Mouse (Mus musculus) gastrocnemius, postnatal 4 days (tissue): ENCODE results near the gene Neu4. TPM values are rescaled to one million over a fixed set of nuclear protein-coding genes. Genes with fewer than 3 reads are reported as not detected.
"Not testable (repeated sequence)": the region's sequence is repeated elsewhere in the genome, so short reads cannot be mapped to it uniquely, and the experiment has no call there.

Experiments
- DNase-seq, 2 experiments: peaks; one replicate each; pipeline ENCODE4 v3.0.0; 2021 to 2022; ENCODE audit warnings: low spot score in 2 of 2, mixed read lengths in 2 of 2
- long read RNA-seq, 2 experiments: library from polyadenylated mRNA; stranded (forward); transcript quantifications; one replicate each; pipeline ENCODE4 v2.0.0; 2021
- total RNA-seq, 2 experiments: library from RNA; stranded (reverse); gene quantifications; 2 replicates each; pipeline ENCODE4 v1.2.3; 2021

Neu4 gene
- total RNA-seq, result not detected
- long read RNA-seq, experiment 1, result 0 reads
- long read RNA-seq, experiment 2, result 0 reads

DNA sequence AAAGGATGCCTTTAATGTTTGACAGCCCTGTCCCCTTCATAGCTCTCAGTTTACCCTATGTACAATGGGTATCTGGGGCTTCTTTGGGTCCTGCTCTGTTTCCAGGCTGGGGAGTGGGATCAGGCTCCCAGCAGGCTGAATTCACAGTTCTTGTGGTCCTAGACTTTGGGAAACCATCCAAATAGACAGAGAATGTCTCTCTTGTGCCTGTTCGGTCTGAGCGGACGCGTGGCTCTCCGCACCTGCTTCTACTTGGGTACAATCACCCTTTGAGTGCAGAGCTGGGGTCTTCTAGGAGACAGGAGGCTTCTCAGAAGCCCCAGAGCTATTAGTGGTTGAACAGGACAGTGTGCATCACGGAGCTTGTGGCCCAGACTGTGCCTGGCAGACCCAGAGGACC, at the start of gene Neu4:
TSS of gene Neu4 (plus strand) at position 301 of the 400 bp plus-strand sequence.
- DNase-seq, result no peak

DNA sequence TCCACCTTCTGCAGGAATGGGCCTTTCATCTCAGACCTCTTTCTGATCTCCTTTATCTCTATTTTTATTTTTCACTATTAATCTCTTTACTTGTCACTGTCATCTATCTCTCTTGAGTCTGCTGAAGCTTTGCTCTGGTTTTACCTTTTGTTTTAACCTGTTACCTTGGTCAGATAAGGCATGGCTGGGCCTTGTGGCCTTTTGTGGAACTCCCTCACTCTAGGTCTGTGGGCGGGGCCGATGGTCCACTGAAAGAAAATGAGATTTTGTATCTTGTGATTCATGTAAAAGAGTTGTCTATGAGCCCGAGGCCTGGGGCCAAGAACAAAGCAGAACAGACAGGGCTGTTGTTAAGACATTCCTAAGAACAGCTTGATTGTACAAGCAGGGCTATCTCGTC, 49.5 kb upstream of the Neu4 start:
- not testable (repeated sequence) for DNase-seq

DNA sequence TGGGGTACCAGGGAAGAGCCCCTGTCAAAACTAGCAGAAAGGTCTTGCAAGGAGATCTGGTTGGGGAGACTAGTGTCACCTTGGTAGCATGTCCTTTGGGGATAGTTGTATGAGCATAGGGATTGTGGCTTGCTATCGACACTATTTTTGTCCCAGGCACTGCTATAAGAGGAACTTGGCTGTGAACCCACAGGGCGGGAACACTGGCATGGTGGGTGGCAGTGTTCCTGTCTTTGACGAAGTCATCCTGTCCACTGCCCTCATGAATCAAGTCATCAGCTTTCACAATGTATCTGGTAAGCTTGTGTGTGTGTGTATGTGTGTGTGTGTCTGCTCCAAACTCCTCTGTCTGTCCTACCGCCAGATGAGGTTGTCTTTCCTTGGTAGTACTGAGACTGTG, 44.5 kb upstream of the Neu4 start:
- DNase-seq, result not testable (repeated sequence)

DNA sequence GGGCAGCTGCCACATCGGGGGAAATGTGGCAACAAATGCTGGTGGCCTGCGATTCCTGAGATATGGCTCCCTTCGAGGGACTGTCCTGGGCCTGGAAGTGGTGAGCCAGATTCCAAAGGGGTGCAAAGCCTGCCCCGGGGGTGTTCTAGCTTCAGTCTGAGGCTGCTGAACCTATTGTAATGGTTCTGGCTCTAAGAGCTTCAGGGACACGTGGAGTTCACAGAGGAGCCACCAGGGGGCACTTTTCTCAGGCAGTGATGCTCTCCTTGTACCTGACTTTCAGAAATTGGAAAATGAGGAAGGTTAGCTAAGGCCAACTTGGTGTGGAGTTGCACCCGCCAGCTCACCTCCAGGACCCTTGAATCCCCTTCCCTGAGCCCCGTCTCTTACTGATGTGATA, 42.0 kb upstream of the Neu4 start:
- DNase-seq, result not testable (repeated sequence)

DNA sequence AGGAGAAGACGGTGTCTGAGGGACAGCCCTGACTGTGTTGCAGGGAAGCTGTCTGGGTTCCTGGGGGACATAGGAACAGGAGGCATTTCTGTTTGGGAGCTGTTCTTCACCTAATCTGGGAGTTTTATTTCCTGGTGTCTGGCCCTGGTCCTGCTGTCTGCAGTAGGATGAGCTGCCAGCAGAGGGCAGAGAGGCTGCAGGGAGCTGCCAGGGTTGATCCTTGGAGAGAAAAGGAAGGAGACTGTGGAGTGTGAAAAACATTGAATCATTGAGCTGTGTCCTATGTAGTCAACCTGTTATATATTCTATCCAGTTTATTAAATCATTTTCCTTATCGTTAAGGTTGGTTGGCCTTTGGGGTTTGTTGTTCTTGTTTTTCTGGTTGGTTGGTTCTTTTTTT, 39.3 kb upstream of the Neu4 start:
- not testable (repeated sequence) for DNase-seq

DNA sequence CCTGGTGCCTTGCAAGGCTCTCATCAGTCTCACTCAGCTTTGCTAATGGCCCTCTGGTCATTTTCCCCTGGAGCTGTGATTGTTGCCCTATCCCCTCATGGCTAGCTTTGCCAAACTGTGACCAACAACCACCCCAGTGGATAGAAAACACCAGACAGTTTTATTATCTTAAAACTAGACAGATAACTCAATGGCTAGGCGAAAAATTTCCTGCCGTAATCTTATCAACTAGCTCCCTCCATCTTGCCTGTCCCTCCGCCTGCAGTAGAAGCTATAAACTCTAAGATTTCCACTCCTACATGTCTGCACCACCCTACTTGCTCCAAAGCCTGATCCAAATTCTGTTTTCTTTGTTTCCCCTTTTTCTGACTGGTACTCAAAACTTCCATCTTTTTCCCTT, 34.1 kb upstream of the Neu4 start:
- no peak for DNase-seq

DNA sequence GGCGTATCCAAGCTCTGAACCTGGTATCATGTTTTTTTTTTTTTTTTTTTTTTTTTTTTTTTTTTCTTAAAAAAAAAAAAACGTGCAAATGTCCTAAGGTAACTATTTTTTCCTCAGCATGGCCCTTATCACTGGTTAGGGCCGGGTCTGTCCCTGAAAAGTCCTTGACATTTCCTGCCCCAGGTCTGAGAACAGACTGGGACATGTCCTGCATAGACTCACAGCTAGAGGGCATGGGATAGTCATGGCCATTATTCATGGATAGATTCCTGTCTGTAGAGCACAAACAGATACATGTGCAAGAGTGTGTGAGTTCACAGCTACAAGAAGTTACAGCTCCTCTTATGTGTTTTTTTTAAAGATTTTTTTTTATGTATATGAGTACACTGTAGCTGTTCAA, 31.5 kb upstream of the Neu4 start:
- DNase-seq, result no peak

DNA sequence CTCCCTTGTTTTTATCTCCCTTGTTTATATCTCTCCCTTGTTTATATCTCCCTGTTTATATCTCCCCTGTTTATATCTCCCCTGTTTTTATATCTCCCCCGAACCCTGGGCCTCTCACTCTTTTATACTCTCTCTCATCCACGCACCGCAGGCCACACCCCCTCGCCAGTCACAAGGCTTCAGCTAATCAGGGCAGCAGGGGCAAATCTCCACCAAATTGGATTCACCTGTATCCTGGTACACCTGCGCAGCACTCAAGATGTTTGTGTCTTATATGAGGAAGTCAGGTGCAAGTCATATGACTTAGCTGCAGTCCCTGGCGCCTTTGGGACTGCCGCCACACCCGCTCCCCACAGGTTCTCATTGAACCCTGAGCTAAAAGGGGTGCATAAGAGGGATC, 30.0 kb upstream of the Neu4 start, which contains the start of gene Gal3st2c:
TSS of gene Gal3st2c (plus strand) at position 301 of the 400 bp plus-strand sequence.
- not testable (repeated sequence) for DNase-seq

DNA sequence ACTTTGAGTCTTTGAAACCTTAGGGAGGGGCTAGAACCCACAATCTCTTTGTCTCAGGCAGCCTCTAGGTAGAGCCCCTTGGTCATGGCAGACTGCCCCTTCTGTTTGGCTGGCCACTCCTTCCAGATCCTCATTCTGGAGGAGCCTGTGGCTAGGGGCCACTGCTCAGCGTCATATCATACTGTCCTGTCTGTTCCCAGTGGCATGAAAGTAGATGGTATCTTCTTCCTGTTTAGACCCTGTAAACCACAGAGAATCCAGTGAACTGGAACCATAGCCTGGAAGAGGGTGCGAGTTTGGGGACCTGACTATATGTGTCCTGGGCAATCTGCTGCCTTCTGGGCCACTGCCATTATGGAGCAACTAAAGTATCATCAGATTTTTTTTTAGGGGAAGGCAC, 29.2 kb upstream of the Neu4 start:
- DNase-seq, result not testable (repeated sequence)

DNA sequence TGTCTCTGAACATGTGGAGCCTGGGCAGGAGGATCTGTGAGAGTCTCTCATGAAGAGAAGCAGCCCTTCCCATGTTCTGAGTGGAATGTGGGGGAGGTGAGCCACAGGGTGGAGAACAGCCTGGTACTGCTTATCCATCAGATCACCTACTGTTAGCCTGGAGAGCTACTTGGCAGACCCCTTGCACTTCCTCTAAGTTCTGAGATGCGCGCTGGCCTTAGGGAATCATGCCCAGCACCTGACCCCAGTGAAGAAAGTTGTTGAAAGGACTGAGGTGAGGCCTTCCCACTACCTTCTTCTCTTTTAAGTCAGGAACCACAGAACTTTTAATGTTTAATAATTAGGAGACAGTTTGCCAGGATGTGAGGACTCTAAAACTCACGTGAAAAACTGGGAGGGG, 28.8 kb upstream of the Neu4 start:
- DNase-seq, result not testable (repeated sequence)

DNA sequence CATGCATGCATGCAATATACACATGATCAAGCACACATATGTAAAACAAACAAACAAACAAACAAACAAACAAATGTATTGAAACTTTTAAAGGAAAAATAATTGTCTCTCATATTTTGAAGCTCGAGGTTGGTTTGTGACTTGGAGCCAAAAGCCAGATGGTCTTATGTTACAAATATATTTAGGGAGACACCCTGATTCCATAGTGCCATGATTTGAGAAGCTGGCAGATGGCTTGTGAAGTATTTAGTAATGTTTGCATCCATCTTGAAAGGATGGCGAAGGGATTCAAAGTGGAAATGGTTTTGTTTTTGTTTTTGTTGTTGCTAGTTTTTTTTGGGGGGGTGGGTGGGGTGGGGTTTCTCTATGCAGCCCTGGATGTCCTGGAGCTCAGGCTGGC, 19.2 kb upstream of the Neu4 start:
- DNase-seq, result no peak

DNA sequence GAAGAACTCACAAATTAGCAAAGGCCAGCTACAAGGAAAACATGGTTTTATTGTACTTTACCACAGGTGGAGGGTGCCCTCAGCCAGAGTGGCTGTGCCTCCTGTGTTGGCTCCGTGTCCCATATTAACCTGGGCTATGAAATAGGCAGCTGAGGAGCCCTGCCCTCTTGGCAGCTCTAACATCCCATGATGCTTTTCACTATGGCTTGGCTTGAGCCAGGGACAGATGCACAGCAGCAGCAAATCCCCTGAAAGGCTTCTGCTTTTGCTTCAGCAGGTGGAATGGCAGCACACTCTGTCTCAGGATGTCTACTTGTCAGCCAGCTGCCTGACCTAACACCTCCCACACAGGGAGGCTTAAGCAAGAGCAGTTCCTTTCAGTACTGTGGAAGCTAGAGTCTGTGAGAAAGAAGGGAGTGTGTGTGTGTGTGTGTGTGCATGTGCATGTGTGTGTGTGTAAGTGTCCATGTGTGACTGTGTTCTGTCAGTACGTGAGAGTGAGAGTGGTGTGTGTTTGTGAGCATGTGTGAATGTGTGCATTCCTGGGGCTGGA, 14.2 kb upstream of the Neu4 start:
- DNase-seq, result not testable (repeated sequence)

DNA sequence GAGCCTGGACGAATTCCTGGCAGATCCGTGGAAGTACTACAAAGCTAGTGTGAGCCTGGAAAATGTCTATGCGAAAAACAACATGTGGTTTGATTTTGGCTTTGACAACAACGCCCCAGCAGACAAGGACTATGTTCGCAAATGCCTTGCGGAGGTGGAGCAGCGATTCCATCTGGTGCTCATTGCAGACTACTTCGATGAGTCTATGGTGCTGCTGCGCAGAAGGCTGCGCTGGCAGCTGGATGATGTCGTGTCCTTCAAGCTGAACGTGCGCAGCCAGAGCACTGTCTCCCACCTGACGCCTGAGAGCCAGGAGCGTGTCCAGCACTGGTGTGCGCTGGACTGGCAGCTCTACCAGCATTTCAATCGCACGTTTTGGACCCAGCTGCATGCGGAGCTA, 11.4 kb upstream of the Neu4 start:
- not testable (repeated sequence) for DNase-seq

DNA sequence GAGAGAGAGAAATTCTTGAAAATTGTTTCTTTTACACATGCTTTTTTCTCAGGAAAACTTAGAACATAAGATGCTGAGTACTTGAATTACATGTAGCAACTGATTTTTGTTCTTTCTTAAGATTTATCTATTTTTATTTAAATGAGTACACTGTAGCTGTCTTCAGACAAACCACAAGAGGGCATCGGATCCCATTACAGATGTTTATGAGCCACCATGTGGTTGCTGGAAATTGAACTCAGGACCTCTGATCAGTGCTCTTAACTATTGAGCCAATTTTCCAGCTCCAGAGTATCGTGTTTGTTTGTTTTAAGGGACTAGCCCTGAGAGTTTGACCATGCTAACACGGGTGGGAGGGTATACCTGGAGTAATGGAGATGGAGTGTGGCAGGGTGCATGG, 8.6 kb upstream of the Neu4 start:
- no peak for DNase-seq

DNA sequence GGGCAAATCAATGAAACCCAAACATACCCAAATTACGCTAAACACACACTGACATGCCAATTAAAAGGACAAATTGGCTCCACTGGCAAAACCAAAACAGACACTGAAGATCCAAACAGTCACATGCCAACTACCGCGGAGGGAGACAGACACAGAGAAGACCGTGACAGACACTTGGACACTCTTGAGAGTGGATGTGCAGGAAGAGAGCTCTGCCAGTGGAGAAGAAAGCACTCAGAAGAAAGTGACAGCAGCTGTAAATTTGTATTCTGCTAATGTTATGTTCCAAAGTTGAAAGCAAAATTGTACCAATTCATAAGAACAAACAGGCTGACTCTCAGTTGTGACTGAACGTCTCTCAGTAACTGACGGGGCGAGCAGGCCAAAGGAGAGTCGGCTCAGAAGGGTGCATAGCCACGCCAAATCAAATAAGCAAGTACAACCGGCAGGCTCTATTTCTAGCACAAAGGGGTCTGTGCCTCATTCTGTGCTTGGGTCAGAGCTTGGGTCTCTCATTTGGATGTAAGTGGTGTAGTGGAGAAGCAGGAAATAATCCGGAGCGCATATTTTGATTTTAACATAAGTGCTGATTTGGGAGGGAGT, 7.4 kb downstream of the Neu4 start:
- no peak for DNase-seq

DNA sequence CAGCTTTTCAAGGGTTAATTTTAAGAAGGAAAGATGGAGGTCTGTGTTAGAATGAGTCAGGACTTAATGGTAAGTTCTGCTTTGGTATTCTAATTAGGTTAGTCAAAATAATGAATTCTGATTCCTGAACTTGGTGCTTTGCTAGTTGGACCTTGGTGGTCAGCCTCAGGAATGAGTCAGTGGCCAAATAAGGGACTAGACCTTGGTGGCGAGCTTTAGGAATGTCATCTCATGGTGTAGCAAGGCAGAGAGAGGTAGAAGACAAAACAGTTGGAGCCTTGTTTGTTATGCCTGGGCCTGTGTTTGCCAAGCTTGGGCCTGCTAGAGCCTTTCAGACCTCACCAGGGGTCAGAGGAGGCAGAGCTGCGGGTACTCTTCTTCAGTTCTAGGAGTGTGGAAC, 8.5 kb downstream of the Neu4 start:
- DNase-seq, result no peak

DNA sequence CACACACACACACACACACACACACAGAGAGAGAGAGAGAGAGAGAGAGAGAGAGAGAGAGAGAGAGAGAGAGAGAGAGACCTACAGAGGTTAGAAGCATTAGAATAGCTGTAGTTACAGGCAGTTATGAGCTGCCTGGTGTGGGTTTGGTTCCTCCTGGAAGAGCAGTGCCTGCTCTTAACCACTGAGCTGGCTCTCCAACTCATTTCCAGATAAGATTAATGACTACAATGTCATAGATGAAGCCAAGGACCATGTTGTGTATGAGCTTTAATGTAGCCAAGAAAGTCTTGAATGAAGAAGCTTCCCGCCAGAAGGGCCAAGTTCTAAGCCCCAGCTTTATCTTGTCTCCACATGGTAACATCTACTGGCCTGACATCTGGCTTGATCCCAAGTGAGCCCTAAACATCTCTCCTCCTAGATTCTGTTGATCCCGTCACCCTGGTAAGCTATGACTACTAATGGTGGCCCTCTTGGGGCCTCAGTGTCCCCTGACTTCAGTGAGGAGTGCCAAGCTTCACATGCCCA, 12.9 kb downstream of the Neu4 start:
- DNase-seq, result no peak

DNA sequence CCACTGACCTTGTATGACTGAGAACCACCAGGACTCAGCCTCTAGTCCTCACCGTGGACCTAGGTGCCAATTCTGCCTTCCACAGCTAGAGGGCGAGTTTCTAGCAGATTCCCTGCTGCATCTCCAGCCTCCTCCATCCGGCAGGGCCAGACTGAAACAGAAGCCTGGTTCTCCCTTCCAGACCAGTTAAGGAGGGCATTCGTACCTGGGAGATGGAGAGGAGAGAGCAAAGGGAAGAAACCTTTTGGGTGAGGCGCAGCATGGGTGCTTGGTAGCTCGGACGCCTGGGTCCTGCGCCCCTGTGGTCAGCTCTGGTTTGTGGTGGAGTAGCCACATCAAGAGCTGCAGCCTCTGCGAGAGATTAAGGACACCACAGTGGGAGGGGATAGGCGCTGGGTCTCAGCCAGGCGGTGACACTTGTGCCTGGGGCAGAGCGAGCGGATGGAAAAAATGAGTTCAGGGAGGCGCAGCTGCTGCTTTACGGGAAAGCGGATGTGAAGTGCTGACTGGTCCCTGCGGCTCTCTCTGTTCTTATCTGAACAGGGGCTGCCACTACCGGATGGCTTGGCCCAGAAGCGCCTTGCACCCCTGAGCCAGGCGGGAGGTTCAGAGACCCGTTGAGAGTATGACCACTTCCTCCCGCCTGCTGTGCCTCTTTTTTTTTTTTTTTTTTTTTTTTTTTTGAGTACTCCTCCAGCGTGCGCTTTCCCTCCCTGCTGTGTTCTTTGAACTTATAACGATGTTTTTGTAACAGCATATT, 14.9 kb downstream of the Neu4 start:
- peak; percentile 69 to 87 for DNase-seq

DNA sequence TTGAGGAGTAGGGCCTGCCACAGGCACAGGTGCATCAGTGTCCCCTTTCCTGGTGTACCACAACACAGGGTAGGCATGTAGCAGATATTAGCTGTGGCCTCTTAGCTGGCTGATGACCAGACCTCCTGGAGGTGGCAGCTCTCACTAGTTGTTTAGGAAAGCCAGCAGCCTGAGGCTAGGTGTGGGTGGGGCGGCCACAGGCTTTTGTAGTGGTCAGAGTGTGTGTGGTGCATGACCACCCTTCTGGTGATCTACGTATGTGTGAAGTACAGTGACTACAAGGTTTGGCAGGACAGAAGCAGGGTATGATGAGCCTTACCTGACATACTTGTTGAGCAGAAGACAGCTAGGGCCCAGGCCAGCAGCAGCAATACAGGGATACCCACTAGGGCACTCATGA, 20.1 kb downstream of the Neu4 start:
- DNase-seq, result no peak

DNA sequence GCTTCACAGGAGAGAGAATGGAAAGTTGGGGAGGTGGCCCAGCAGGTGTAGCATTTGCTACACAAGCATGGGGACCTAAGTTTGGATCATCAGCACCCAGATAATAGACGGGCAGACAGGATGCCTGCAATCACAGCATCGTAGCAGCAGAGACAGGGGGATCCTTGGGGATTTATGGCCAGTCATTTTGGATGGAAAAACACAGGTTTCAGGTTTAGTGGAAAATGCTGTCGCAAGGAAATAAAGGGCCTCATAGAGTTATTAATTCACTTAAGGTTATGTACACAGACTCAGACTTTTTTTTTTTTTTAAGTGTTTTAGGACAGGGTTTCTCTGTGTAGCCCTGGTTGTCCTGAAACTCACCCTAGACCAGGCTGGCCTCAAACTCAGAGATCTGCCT, 25.3 kb downstream of the Neu4 start:
- DNase-seq, result no peak

DNA sequence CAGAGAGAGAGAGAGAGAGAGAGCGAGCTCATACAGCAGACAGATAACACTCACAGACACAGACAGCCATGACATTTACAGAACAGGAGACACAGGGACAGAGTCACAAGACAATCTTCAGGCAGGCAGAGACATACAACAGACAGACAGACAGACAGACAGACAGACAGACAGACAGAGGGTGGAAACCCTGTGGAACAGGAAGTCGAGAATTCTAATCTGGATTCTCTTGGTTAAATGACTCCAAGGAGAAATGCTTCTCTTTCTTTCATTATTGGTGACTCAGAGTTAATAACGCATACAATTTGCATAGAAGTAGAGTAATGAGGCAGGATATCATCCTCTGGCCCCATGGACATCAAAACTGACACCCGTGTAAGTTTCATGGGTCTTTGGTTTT, 26.3 kb downstream of the Neu4 start:
- DNase-seq, result no peak

DNA sequence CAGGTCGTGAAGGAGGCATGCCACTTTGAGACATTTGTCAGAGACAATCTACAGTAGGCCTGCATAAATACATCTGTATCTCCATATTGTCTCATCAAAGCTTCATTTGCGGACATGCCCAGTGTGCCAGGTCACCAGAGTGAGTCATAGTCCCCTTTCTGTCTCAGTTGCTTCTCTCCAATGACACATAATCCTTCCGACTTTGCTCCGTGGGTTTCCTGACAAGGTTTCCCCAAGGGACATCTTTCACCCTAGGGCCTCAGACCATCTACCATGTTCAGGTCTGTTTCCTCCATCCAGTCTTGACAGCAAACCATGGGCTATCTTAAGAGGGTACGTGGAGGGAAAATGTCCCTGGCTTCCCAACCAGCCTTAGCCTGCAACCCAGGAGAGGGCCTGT, 30.9 kb downstream of the Neu4 start:
- DNase-seq, result no peak
